Mouse (Mus musculus): ENCODE results near the gene Lsp1.
A peak's percentile ranks its signal among the peaks of the same experiment; 100 is the strongest.

The Lsp1 gene

DNA sequence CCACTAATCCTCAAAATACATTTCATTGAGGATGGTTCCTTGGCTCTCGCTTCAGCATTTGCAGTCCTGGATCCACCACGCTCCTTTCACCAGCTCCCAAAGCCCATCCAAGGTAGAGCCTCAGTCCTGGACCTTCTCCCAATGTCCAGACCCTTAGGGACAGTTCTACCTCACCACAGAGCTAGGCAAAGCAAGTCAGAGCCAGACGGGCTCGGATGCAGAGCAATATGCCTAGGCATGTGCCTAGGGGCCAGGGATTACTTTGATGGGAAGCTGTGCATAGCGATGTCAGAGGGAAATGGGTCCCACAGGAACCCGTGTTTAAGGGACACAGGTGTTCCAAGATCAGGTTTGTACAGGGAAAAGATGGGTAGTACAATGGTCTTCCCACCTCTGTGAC lies 15.3 kb upstream of the Lsp1 start:
- DNase-seq (ENCODE audit: low read depth): no peak

DNA sequence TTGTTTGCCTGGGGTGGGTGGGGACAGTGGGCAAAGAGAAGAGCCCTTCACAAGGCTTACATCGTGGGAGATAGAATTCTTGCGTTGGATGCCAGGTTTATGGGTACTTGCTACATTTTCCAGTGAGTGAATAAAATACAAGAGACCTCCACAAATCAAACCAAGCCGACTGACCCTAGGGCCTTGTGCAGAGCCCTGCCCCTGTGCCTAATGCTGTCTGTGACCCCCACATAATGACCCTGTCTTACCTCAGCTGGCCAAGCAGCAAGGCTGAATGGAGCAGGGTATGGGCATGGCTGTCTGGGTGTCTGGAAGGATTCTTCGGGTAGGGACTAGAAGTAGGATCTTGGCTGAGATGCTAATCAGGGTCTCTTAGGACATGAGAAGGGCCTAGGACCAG lies 14.3 kb upstream of the Lsp1 start:
- no peak for DNase-seq (ENCODE audit: low read depth)

DNA sequence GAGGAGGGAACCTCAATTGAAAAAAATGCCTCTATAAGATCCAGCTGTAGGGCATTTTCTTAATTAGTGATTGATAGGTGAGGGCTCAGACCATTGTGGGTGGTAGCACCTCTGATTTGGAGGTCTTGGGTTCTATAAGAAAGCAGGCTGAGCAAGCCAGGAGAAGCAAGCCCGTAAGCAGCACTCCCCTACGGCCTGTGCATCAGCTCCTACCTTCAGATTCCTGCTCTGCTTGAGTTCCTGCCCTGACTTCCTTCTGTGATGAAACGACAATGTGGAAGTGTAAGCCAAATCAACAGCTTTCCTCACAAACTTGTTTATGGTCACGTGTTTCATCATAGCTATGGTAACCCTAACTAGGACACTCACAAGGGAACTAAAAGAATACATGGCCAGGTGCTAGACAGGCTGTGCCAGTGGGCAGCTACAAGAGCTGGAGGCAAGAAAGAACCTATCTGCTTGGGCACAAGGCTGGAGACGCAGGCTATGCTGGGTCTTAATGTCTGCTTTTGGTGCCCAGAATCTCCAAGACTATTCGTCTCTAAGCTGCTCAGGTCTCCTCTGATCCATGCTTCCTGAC lies 11.5 kb upstream of the Lsp1 start:
- no peak for DNase-seq (ENCODE audit: low read depth)

GRCm38 (mm10) chr7:142454706-142455105 lies 5.9 kb upstream of the Lsp1 start:
- no peak for DNase-seq (ENCODE audit: low read depth)

DNA sequence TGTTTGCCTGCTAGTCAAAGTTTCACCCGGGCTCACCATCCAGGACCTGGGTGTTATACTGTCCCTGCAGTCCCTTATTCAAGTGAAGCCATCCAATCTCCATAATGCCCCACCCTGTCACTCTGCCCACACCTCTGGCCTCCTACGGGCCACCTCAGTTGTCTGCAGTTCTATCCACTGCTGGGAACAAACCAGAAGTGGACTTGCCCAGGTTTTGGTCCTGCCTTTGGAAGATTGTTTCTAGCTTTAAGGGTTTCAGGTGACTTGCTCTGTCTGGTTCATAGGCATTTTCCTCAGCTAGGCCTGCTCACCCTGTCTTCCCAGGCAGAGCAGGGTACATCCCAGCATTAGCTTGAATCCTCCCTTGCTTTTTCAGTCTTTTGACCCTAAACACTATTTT lies 5.4 kb upstream of the Lsp1 start:
- DNase-seq (ENCODE audit: low read depth): no peak

DNA sequence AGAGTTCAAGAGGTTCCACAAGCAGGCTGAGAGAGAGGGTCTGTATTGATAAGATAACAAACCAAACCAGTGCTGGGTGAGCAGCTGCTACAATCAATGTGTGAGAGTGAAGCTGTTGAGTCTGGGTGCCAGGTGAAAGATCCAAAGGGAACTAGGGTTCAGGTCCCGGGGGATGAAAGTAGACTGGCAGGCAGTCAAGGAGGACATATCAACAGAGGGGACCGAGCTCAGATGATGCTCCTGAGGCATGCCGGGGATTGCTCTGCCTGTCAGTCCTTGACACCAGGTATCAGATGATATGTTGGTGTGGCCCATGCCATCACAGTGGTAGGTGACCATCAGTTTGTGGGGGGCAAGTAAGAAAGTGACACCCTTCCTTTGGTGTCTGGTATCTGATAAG lies 3.8 kb upstream of the Lsp1 start:
- DNase-seq (ENCODE audit: low read depth): no peak

- peak; percentile 41 for DNase-seq (ENCODE audit: low read depth)
Observed at GRCm38 (mm10) chr7:142457227-142457811, 3.3 kb upstream of the Lsp1 start.

DNA sequence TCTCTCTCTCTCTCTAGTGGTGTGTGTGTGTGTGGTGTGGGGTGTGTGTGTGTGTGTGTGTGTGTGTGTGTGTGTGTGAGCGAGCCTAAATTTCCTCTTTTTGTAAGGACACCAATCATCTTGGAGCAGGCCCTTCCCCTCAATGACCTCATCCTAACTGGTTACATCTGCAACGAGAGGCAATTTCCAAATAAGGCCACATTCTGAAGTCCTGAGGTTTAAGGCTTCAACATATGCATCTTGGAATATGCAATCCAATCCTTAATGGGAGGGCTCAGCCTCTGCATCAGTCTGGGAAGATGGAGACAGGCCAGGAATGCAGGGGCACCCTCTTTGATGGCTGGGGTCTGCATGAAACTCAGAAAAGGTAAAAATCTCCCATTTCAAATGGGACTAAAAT lies 2.6 kb upstream of the Lsp1 start:
- DNase-seq (ENCODE audit: low read depth): no peak

DNA sequence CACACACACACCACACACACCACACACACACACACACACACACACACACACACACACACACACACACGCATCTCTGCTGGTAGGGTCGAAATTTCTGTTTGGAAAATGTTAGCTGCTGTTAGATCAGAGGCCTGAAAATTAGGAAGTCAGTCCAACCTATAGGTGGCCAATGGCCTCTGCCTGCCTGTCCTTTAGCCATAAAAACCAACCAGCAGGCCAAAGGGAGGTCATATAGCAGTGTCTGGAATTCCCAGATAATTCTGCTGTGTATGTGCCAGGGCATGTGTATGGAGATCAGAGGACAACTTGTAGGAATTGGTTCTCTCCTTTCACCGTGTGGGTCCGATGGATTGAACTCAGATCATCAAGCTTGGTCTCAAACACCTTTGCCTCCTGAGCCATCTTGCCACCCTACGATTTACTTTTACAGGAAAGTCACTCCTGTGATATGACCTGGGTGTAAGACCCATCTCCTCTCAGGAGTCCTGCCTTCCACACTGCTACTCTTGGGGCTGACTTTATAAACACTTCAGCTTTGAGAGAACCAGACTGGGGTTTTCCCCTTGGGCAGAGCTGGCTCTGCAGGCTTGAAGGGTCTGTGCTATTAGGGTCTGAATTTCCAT lies 1.8 kb upstream of the Lsp1 start:
- DNase-seq (ENCODE audit: low read depth): peak; percentile 32

- no peak for DNase-seq (ENCODE audit: low read depth)
Observed at GRCm38 (mm10) chr7:142459299-142459691, 1.3 kb upstream of the Lsp1 start.

GRCm38 (mm10) chr7:142461446-142461845 lies 837 bp downstream of the Lsp1 start:
- DNase-seq (ENCODE audit: low read depth): peak; percentile 65

- DNase-seq (ENCODE audit: low read depth): no peak
Observed at GRCm38 (mm10) chr7:142462190-142462589, 1.6 kb downstream of the Lsp1 start.

DNA sequence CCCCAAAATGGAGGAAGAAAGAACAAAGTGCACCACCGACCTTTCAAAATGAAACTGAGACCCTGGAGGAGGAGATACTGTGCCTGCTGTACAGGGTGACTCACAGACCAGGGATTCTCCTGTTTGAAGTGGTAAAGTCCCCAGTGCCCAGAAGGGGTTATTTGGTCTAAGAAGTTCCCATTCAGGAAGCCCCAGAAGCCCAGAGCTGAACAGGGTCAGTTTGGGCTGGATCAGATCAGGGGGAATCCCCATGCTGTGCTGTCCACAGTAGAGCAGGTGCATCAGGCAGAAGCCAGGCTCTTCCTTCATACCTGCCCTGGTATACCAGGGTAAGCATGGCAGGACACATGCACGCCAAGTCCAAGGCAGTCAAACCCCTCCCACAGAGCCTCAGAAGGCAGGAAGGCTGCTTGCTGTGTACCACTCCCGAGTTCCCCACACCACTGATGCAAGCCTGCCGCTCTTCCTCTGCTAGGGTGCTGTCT lies 2.0 kb downstream of the Lsp1 start:
- DNase-seq (ENCODE audit: low read depth): peak; percentile 67

DNA sequence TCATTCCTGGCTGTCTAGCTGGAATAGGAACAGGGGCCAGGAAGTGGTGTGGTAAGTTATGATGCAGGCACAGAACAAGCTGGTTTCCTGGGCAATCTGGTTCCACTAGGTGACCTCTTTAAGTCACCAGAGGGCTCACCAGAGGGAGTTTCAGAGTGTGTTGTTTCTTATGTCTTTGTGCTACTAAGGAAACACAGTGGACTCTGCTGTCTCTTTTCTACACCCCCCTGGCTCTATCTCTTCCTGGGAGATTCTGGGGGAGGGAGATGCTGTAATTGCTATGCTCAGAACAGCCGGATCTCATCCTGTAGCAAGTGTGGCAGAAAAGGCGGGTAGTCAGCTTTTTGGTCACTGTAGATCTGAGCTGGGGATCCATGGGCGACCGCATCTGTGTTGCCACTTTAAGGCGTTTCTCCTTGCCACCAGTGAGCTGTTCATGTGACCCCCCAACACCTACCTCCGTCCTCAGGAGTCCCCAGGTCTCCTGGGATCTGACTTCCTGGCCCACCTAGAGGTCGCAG lies 9.6 kb downstream of the Lsp1 start:
- DNase-seq (ENCODE audit: low read depth): no peak

- DNase-seq (ENCODE audit: low read depth): no peak
Observed at GRCm38 (mm10) chr7:142470808-142471413, 10.3 kb downstream of the Lsp1 start.

DNA sequence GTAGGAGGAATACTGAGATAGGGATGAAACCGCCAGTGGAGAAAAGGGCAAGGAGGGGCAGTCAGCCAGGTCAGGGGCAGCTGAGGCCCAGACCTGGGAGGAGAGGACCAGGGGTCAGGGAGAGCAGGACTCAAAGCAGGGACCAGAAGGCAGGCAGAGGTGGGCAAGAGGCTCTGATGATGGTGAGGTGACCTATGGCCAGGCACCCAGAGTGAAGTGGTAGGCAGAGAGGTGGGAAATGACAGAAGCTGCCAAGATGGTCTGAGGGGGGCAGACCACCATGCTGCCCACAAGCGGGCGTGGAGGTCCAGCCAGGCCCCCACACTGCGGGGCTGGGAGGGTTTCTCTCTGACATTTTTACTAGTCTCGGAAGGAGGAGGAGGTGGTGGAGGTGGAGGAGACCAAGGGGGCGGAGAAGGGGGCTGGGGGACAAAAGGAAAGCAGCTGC lies 10.8 kb downstream of the Lsp1 start:
- no peak for DNase-seq (ENCODE audit: low read depth)

DNA sequence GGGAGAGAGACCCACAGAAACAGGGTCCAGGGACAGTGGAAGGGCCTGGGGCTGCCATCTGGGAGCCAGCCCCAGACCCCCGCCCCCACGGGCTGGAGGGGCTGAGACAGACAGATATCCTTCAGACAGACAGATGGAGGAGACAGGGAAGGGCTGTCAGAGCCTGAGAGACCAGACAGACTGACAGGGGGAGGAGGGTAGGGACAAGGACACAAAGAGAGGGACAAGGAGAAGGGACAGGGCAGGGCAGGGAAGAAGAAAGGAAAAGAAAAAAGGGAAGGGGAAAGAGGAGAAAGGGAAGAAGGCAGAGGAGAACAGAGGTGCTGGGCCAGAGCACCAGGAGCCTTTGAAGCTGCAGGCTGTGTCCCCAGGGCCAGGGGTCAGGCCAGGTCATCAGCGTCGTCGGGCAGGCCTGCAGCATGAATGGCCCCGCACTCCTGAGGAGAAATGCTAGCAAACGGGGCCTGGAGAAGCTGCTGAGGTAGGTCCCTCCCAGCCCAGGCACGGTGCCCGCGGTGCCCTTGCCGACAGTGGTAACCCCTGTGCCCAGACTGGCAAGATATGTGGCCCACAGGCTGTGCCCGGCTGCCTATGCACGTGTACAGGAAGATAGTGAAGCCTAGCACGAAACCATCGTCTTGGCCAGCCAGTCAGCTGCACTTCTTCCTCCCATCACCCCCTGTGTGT lies 11.4 kb downstream of the Lsp1 start:
- no peak for DNase-seq (ENCODE audit: low read depth)

DNA sequence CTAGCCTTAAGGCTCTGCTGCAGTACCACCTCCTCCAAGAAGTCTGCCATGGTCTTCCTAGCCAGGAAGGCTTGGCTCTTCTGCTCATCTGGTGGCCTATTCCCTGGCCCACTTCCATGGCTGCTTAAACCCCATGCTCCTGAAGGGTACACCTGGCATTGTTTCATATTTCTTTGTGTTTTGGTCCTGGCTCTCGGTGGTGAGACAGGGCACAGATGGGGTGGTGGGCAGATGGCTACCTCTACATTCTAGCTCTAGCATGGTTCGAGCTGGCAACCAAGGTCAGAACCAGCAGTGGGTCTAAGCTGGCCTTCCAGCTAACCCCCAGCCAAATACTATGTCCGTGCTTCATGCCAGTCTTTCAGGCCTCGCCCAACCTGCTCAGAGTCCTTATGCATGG lies 12.3 kb downstream of the Lsp1 start:
- DNase-seq (ENCODE audit: low read depth): no peak

DNA sequence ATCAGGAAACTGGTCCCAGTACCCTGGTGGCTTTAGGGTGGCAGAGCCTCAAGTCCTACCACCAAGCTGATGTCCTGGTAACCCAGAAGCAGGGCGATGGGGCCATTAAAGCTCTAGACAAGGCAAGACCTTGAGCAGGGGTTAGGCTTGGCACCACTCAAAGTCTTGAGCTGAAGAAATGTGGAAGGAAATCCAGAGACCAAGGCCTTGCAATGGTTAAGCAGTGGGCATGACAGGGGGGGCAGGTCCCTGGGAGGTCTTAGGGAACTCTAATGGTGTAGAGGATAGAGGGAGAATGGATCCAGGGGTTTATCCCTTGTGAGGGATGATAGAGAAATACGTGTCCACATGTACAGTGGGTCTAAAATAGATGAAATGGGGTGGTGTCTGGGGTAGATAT lies 12.9 kb downstream of the Lsp1 start:
- no peak for DNase-seq (ENCODE audit: low read depth)

DNA sequence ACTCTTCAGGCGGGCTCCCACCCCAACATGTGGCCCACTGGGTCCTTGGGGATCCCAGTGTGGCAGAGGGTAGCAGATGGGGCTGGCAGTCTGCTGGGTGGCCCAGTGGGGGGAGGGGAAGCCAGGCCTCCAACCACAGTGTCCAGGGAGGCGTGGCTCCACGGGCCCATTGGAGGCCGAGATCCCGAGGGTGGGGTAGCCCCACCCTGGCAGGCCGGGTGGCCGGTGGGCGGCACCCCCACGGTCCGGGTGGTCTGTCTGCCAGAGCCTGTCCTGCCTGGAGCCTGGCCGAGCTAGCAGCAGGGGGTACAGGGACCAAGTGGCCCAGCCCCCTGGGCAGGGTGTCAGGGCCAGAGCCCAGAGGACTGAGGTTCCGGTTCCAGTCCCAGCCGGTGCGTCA lies 14.2 kb downstream of the Lsp1 start:
- DNase-seq (ENCODE audit: low read depth): no peak

- DNase-seq (ENCODE audit: low read depth): no peak
Observed at GRCm38 (mm10) chr7:142475641-142476040, 15.0 kb downstream of the Lsp1 start.

- DNase-seq (ENCODE audit: low read depth): no peak
Observed at GRCm38 (mm10) chr7:142476271-142476670, 15.7 kb downstream of the Lsp1 start.

Measured in induced T-regulatory cell, adult 2 months (primary cell).